Mouse (Mus musculus): ENCODE measurements around the gene Far2. TPM values are rescaled to one million over a fixed set of nuclear protein-coding genes. Genes with fewer than 3 reads are reported as not detected.

Gene Far2
- polyA plus RNA-seq, 1 experiment from 2014 or later: 20.5 TPM

DNA sequence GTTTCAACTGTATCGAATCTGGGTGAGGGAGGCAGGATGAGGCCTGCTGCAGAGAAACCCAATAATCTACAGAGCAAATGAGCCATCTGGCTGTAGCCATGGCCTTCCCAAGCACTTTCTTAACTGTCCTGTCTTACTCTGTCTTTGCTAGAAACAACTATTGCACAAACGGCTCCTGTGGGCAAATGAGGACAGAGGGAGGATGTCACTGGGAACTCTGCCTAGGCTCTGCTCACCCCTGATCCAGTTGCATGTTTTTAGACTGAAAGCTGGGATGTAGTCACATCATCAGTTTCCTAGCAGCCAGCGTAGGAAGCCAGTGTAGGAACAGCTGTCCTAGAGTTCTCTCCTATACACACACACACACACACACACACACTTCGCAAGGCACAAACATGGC is 21.7 kb downstream of the Far2 start:
- no peaks in the 10 kb centered on the region for H3K9me3 ChIP-seq (ENCODE audit: control insufficient read depth, low read length)
- H3K27ac ChIP-seq (replicated peaks; ENCODE audit: low read depth, low read length): no peak overlapping the region
- H3K36me3 ChIP-seq (ENCODE audit: control insufficient read depth, insufficient read depth, low read length): no peaks in the 10 kb centered on the region
- no peak overlapping the region for H3K4me3 ChIP-seq (replicated peaks; ENCODE audit: low read depth, low read length)
- ATAC-seq (ENCODE audit: low FRiP score, low TSS enrichment): no peak
- no peaks in the 10 kb centered on the region for H3K27me3 ChIP-seq (ENCODE audit: control insufficient read depth, insufficient read depth, low read length)
- no peak for DNase-seq
- WGBS: 94% methylated on average over 4 of the region's 4 CpGs
- H3K4me2 ChIP-seq (ENCODE audit: low read length): no peak overlapping the region
- H3K9ac ChIP-seq (replicated peaks; ENCODE audit: low read length): no peak overlapping the region
- no peaks in the 10 kb centered on the region for H3K4me1 ChIP-seq (ENCODE audit: control insufficient read depth, insufficient read depth, low read length)

DNA sequence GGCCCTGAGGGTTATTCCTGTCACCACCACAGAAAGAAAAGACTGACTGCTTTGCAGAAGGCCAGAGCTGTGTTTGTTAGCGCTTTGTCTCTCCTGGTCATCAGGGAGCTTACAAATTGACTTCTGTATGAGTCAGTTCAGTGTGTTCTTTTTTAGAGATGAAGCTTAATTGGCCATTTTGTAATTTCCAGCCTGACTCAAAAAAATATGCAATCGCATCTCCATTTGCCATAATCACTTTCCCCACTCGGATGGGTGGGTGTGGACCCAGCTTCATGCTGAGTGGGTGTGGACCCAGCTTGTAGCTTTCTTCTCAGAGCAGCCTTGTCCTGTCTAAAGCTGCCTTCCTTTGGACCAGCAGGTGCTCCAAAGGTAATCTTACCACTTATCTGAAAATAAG is 26.5 kb downstream of the Far2 start:
- H3K9ac ChIP-seq (replicated peaks; ENCODE audit: low read length): no peak overlapping the region
- H3K4me3 ChIP-seq (replicated peaks; ENCODE audit: low read depth, low read length): no peak overlapping the region
- DNase-seq (no peak), ATAC-seq (ENCODE audit: low FRiP score, low TSS enrichment) (no peak)
- WGBS: 81% methylated on average over 3 of the region's 3 CpGs
- no peaks in the 10 kb centered on the region for H3K9me3 ChIP-seq (ENCODE audit: control insufficient read depth, low read length)
- no peaks in the 10 kb centered on the region for H3K36me3 ChIP-seq (ENCODE audit: control insufficient read depth, insufficient read depth, low read length)
- no peak overlapping the region for H3K4me2 ChIP-seq (ENCODE audit: low read length)
- no peak overlapping the region for H3K27ac ChIP-seq (replicated peaks; ENCODE audit: low read depth, low read length)
- H3K4me1 ChIP-seq (ENCODE audit: control insufficient read depth, insufficient read depth, low read length): no peaks in the 10 kb centered on the region
- H3K27me3 ChIP-seq (ENCODE audit: control insufficient read depth, insufficient read depth, low read length): no peaks in the 10 kb centered on the region

DNA sequence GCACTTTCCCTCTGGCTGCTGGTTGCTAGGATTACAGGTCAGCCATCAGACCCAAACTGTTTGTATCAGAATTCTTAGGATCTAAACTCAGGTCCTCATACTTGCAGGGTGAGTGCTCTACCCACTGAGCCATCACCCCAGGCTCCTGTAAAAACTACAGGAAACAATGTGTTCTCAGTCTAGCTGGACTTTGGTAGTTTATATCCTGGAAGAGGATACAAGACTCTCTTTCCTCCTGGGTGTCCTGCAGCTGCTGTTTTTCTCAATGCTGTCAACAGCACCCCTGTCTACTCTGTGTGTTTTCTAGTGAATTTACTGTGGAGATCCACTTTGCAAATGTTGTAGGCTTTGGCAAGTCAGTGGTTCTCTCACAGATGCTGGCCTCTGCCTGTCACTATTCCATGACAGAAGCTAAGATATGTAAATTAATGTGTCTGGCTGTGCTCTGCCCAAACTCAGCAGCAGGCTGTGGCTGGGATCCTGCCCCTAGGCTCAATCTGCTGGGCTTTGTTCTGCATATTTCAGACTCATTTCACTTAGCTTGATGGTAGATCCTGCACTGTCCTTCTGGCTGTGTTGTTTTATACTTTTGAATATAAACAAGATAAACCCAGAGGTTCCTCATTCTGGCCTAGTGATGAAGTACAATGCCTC is 27.3 kb downstream of the Far2 start:
- Histone ChIP-seq H3K27me3 (ENCODE audit: control insufficient read depth, insufficient read depth, low read length) (no peaks in the 10 kb centered on the region), H3K4me2 (ENCODE audit: low read length) (no peak overlapping the region), H3K36me3 (ENCODE audit: control insufficient read depth, insufficient read depth, low read length) (no peaks in the 10 kb centered on the region), H3K4me3 (replicated peaks; ENCODE audit: low read depth, low read length) (no peak overlapping the region), H3K4me1 (ENCODE audit: control insufficient read depth, insufficient read depth, low read length) (no peaks in the 10 kb centered on the region), H3K27ac (replicated peaks; ENCODE audit: low read depth, low read length) (no peak overlapping the region), H3K9me3 (ENCODE audit: control insufficient read depth, low read length) (no peaks in the 10 kb centered on the region), H3K9ac (replicated peaks; ENCODE audit: low read length) (no peak overlapping the region)
- DNase-seq: peak; percentile 23
- ATAC-seq (ENCODE audit: low FRiP score, low TSS enrichment): no peak

GRCm38 (mm10) chr6:148083864-148084263 is 36.8 kb downstream of the Far2 start:
- DNase-seq (no peak), ATAC-seq (ENCODE audit: low FRiP score, low TSS enrichment) (no peak)
- H3K27me3 ChIP-seq (ENCODE audit: control insufficient read depth, insufficient read depth, low read length): no peaks in the 10 kb centered on the region
- 87% methylated on average over 2 of the region's 2 CpGs for WGBS
- no peaks in the 10 kb centered on the region for H3K4me1 ChIP-seq (ENCODE audit: control insufficient read depth, insufficient read depth, low read length)
- H3K4me2 ChIP-seq (ENCODE audit: low read length): no peak overlapping the region
- no peak overlapping the region for H3K4me3 ChIP-seq (replicated peaks; ENCODE audit: low read depth, low read length)
- H3K9me3 ChIP-seq (ENCODE audit: control insufficient read depth, low read length): no peaks in the 10 kb centered on the region
- no peak overlapping the region for H3K27ac ChIP-seq (replicated peaks; ENCODE audit: low read depth, low read length)
- H3K9ac ChIP-seq (replicated peaks; ENCODE audit: low read length): no peak overlapping the region
- H3K36me3 ChIP-seq (ENCODE audit: control insufficient read depth, insufficient read depth, low read length): no peaks in the 10 kb centered on the region

GRCm38 (mm10) chr6:148084403-148084802 is 37.3 kb downstream of the Far2 start:
- Histone ChIP-seq H3K9ac (replicated peaks; ENCODE audit: low read length) (no peak overlapping the region), H3K4me2 (ENCODE audit: low read length) (no peak overlapping the region), H3K4me3 (replicated peaks; ENCODE audit: low read depth, low read length) (no peak overlapping the region), H3K4me1 (ENCODE audit: control insufficient read depth, insufficient read depth, low read length) (no peaks in the 10 kb centered on the region), H3K36me3 (ENCODE audit: control insufficient read depth, insufficient read depth, low read length) (no peaks in the 10 kb centered on the region), H3K27me3 (ENCODE audit: control insufficient read depth, insufficient read depth, low read length) (no peaks in the 10 kb centered on the region), H3K9me3 (ENCODE audit: control insufficient read depth, low read length) (no peaks in the 10 kb centered on the region), H3K27ac (replicated peaks; ENCODE audit: low read depth, low read length) (no peak overlapping the region)
- ATAC-seq (ENCODE audit: low FRiP score, low TSS enrichment) (no peak), DNase-seq (no peak)
- WGBS: 79% methylated on average over 2 of the region's 2 CpGs

DNA sequence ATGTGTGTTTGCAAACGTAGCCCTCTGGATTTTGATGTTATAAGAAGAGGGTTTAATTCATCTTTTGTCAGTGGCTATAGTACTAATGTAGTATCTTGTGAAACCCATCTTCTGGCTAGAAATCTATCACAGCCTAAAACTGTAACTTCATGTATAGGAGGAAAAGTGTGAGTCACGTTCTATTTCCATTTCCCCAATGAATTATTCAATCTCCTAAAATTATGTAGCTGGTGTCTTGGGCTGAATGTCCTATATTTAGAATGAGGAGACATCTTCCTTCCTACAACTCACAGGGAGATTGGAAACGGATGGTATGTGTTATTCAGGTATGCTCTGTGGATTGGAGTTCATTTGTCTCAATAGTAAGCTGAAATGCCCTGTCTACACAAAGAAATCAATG is 50.0 kb downstream of the Far2 start:
- Histone ChIP-seq H3K4me3 (replicated peaks; ENCODE audit: low read depth, low read length) (no peak overlapping the region), H3K9ac (replicated peaks; ENCODE audit: low read length) (no peak overlapping the region), H3K9me3 (ENCODE audit: control insufficient read depth, low read length) (no peaks in the 10 kb centered on the region; the same call in 1 of the 2 replicates), H3K36me3 (ENCODE audit: control insufficient read depth, insufficient read depth, low read length) (no peaks in the 10 kb centered on the region), H3K4me2 (ENCODE audit: low read length) (no peak overlapping the region), H3K27me3 (ENCODE audit: control insufficient read depth, insufficient read depth, low read length) (no peaks in the 10 kb centered on the region), H3K27ac (replicated peaks; ENCODE audit: low read depth, low read length) (no peak overlapping the region), H3K4me1 (ENCODE audit: control insufficient read depth, insufficient read depth, low read length) (no peaks in the 10 kb centered on the region)
- no peak for ATAC-seq (ENCODE audit: low FRiP score, low TSS enrichment)
- 80% methylated on average over 3 of the region's 3 CpGs for WGBS
- no peak for DNase-seq

- no peak overlapping the region for H3K4me3 ChIP-seq (replicated peaks; ENCODE audit: low read depth, low read length)
- no peak overlapping the region for H3K9ac ChIP-seq (replicated peaks; ENCODE audit: low read length)
- 92% methylated on average over 3 of the region's 3 CpGs for WGBS
- no peaks in the 10 kb centered on the region for H3K27me3 ChIP-seq (ENCODE audit: control insufficient read depth, insufficient read depth, low read length)
- H3K9me3 ChIP-seq (ENCODE audit: control insufficient read depth, low read length): no peaks in the 10 kb centered on the region; the same call in 1 of the 2 replicates
- no peak overlapping the region for H3K4me2 ChIP-seq (ENCODE audit: low read length)
- H3K27ac ChIP-seq (replicated peaks; ENCODE audit: low read depth, low read length): no peak overlapping the region
- no peak for DNase-seq
- no peak for ATAC-seq (ENCODE audit: low FRiP score, low TSS enrichment)
- no peaks in the 10 kb centered on the region for H3K4me1 ChIP-seq (ENCODE audit: control insufficient read depth, insufficient read depth, low read length)
- no peaks in the 10 kb centered on the region for H3K36me3 ChIP-seq (ENCODE audit: control insufficient read depth, insufficient read depth, low read length)
These were observed 54.9 kb downstream of the Far2 start for GRCm38 (mm10) chr6:148101977-148102376.

DNA sequence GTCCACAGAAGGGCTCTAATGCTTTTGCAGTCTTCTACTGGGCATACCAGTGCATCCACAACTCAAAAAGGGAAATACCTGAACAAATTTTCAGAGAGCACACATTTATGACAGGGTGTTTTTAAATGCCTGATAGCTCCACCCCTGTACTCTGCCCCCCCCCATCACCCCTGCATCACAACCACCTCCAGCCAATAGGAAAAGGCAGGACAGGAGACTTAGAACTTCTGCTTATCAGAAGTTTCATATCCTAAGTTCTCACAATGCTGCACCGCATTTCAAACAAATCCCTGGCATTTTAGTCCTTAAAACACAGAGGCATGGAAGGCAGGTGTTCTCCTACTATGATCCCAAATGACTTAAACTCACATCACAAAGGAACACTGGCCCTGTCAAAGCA is 55.4 kb downstream of the Far2 start:
- ATAC-seq (ENCODE audit: low FRiP score, low TSS enrichment): no peak
- H3K4me2 ChIP-seq (ENCODE audit: low read length): no peak overlapping the region
- H3K4me3 ChIP-seq (replicated peaks; ENCODE audit: low read depth, low read length): no peak overlapping the region
- H3K27me3 ChIP-seq (ENCODE audit: control insufficient read depth, insufficient read depth, low read length): no peaks in the 10 kb centered on the region
- no peak overlapping the region for H3K27ac ChIP-seq (replicated peaks; ENCODE audit: low read depth, low read length)
- no peaks in the 10 kb centered on the region for H3K4me1 ChIP-seq (ENCODE audit: control insufficient read depth, insufficient read depth, low read length)
- DNase-seq: no peak
- H3K36me3 ChIP-seq (ENCODE audit: control insufficient read depth, insufficient read depth, low read length): no peaks in the 10 kb centered on the region
- WGBS: 100% methylated on average over 1 of the region's 1 CpGs
- H3K9ac ChIP-seq (replicated peaks; ENCODE audit: low read length): no peak overlapping the region
- H3K9me3 ChIP-seq (ENCODE audit: control insufficient read depth, low read length): no peaks in the 10 kb centered on the region; the same call in 1 of the 2 replicates

DNA sequence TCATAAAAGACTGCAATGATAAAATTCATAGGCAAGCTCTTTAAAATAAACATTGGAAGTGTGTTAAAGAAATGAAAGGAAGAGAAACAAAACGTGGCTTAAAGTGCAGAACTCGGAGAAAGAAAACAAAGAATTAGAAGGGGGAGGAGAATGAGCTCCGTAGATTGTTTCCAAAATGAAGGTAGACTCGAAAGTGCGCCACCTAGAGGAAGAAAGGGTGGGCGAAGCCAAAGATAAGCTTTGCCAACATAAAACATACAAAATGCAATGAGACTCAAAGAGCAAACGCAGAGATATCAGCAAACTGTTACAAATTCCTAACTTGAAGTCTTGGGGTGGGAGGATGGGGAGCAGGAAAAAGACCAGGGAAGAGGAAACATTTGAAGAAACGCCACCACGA is 57.2 kb downstream of the Far2 start:
- DNase-seq (peak; percentile 46), ATAC-seq (ENCODE audit: low FRiP score, low TSS enrichment) (no peak)
- WGBS: 33% methylated on average over 9 of the region's 9 CpGs

More for the DNA sequence above, 57.2 kb downstream of the Far2 start:
- Histone ChIP-seq H3K4me1 (ENCODE audit: control insufficient read depth, insufficient read depth, low read length) (no peaks in the 10 kb centered on the region), H3K27me3 (ENCODE audit: control insufficient read depth, insufficient read depth, low read length) (no peaks in the 10 kb centered on the region), H3K4me3 (replicated peaks; ENCODE audit: low read depth, low read length) (no peak overlapping the region), H3K27ac (replicated peaks; ENCODE audit: low read depth, low read length) (no peak overlapping the region), H3K9me3 (ENCODE audit: control insufficient read depth, low read length) (no peaks in the 10 kb centered on the region), H3K36me3 (ENCODE audit: control insufficient read depth, insufficient read depth, low read length) (no peaks in the 10 kb centered on the region), H3K4me2 (ENCODE audit: low read length) (no peak overlapping the region), H3K9ac (replicated peaks; ENCODE audit: low read length) (no peak overlapping the region)

All from midbrain, embryonic 14.5 days (tissue).